Mouse (Mus musculus): Measurements from ENCODE around the gene Adora2a.
"Not testable (repeated sequence)": the region's sequence is repeated elsewhere in the genome, so short reads cannot be mapped to it uniquely, and the experiment has no call there.

Adora2a gene

GRCm38 (mm10) chr10:75344563-75344962 lies 27.9 kb downstream of the Adora2a start:
- not testable (repeated sequence) for DNase-seq (ENCODE audit: low read depth, low spot score)

DNA sequence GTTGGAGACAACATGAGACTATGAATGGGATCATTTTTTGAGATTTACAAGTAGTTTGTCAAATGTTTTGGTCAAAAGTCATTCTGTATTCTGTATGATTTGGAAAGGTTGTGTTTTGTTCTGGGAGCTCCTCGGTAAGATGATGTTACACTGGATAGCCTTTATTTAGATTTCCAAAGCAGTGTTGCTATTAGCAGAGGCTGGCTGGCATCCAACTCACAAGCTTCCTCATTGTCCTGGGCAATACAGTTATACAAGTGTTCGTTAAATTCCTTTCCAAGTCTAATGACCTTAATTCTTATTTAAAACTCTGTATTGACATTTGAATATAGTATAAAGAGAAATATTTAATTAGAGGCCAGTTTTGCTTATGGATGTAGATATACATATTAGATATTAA lies 28.6 kb downstream of the Adora2a start:
- DNase-seq (ENCODE audit: low read depth, low spot score), result peak; percentile 16

DNA sequence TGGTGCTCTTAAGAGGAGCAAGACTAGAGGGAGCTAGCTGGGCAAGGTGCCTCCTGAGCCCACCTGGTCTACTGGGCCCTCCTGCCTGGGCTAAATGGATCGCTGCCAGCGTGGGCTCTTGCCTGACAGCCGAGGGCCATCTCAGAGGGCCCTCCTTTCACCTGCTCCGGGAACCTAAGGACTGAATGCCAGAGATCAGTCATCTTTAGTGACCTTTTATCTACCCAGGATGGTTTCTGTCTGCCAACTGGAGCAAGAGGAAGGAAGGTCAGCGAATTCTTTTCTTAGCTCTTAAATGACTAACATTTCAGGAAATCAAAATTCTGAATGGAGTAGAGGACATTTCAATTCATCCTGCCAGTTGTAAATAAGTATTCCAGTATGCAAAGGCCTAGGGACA lies 33.9 kb downstream of the Adora2a start:
- DNase-seq (ENCODE audit: low read depth, low spot score), result no peak

DNA sequence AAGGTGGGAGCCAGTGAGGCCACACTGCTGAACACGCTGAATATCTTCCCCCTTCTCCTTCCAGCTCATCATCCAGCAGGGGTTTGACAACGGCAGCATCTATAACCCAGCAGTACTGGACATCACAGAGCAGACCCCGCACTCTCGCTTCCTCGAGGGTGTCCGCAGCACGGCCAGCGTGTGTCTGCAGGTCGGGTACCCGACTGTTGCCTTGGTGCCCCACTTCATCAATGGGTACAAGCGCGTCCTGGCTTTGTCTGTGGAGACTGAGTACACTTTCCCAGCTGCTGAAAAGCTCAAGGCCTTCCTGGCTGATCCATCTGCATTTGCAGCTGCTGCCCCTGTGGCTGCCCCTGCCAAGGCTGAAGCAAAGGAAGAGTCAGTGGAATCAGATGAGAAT lies 35.9 kb downstream of the Adora2a start:
- DNase-seq (ENCODE audit: low read depth, low spot score), result no peak

GRCm38 (mm10) chr10:75353838-75354241 lies 37.2 kb downstream of the Adora2a start:
- not testable (repeated sequence) for DNase-seq (ENCODE audit: low read depth, low spot score)

GRCm38 (mm10) chr10:75355341-75355740 lies 38.7 kb downstream of the Adora2a start:
- DNase-seq (ENCODE audit: low read depth, low spot score), result no peak

GRCm38 (mm10) chr10:75364214-75364690 lies 47.6 kb downstream of the Adora2a start:
- DNase-seq (ENCODE audit: low read depth, low spot score), result peak; percentile 55

GRCm38 (mm10) chr10:75364796-75365195 lies 48.1 kb downstream of the Adora2a start:
- no peak for DNase-seq (ENCODE audit: low read depth, low spot score)

DNA sequence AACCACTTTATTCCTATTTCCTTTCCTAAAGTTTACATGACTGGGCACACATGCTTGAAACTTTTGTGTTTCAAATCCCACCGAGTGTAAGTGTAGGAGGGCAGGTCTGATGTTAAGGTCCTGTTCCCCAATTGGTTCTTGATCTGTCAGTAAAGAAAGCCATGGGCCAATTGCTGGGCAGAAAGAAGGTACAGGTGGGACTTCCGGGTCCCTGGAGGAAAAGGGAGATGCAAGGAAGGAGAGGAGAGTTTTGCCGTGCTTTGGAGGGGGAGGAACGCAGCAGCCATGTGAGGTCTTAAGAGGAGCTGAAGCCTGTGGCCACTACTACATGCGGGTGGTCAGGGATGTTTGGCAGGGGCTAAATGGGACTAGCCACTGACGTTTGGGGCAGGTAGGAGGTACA lies 48.6 kb downstream of the Adora2a start:
- peak; percentile 12 for DNase-seq (ENCODE audit: low read depth, low spot score)

GRCm38 (mm10) chr10:75373655-75374351 lies 57.1 kb downstream of the Adora2a start:
- peak; percentile 13 for DNase-seq (ENCODE audit: low read depth, low spot score)

- no peak for DNase-seq (ENCODE audit: low read depth, low spot score)
Observed at GRCm38 (mm10) chr10:75378688-75379087, 62.0 kb downstream of the Adora2a start.

All from brain, adult 2 months (tissue).